Mouse (Mus musculus) neural tube, embryonic 13.5 days (tissue): ENCODE measurements around the gene Retreg1. TPM values are rescaled to one million over a fixed set of nuclear protein-coding genes. Genes with fewer than 3 reads are reported as not detected.

Source experiments
- ATAC-seq: fragments of 200-750 bp; cut with Nextera tagmentation; 2 replicates; pipeline ENCODE4 v1.8.0; 2017; ENCODE audit warnings: low read depth, mild to moderate bottlenecking, moderate TSS enrichment, moderate library complexity
- H3K27ac ChIP-seq: fragments of 300-500 bp; sonication (generic); replicated peaks from 2 replicates; pipeline ENCODE4 v1.5.1; 2015; ENCODE audit warnings: moderate library complexity, mild to moderate bottlenecking, inconsistent platforms
- H3K27me3 ChIP-seq: fragments of 300-500 bp; sonication (generic); 2 replicates; pipeline ENCODE4 v1.6.1; 2015; ENCODE audit warnings: mild to moderate bottlenecking, inconsistent platforms
- H3K36me3 ChIP-seq: fragments of 300-500 bp; sonication (generic); 2 replicates; pipeline ENCODE4 v1.6.1; 2015; ENCODE audit warnings: mild to moderate bottlenecking, inconsistent platforms
- H3K4me1 ChIP-seq: fragments of 300-500 bp; sonication (generic); replicated peaks from 2 replicates; pipeline ENCODE4 v1.6.1; 2015; ENCODE audit warnings: inconsistent platforms
- H3K4me2 ChIP-seq: fragments of 300-500 bp; sonication (generic); 2 replicates; pipeline ENCODE4 v1.6.1; 2015; ENCODE audit warnings: inconsistent platforms, mild to moderate bottlenecking, moderate library complexity
- H3K4me3 ChIP-seq: fragments of 300-500 bp; sonication (generic); 2 replicates; pipeline ENCODE4 v1.5.1; 2015; ENCODE audit warnings: mild to moderate bottlenecking, inconsistent platforms
- H3K9ac ChIP-seq: fragments of 300-500 bp; sonication (generic); 2 replicates; pipeline ENCODE4 v1.6.1; 2015; ENCODE audit warnings: moderate library complexity, mild to moderate bottlenecking, inconsistent platforms
- H3K9me3 ChIP-seq: fragments of 300-500 bp; sonication (generic); 2 replicates; pipeline ENCODE4 v1.6.1; 2016; ENCODE audit warnings: inconsistent platforms
- WGBS: fragments of 180-500 bp; shearing (Covaris S2); methylation state at CpG from one replicate; pipeline ENCODE4 v1.1.7; 2015; 5-methylcytosine and 5-hydroxymethylcytosine counted together
- polyA plus RNA-seq: library from polyadenylated mRNA; unstranded; fragments of >200 nt; fragmentation: Nextera tagmentation; extraction: Ambion mirVana; gene quantifications from 2 replicates; pipeline ENCODE4 v1.2.1, GENCODE M21; 2015

Gene Retreg1
- polyA plus RNA-seq, 1 experiment from 2014 or later = 11.3 TPM

- H3K36me3 ChIP-seq = no peaks in the 10 kb centered on the region
These were observed 26.1 kb downstream of the Retreg1 start for GRCm38 (mm10) chr15:25869129-25869528.

GRCm38 (mm10) chr15:25871470-25871869, 28.5 kb downstream of the Retreg1 start:
- WGBS = 95% methylated on average over 7 of the region's 7 CpGs
- no peak for ATAC-seq
- H3K4me3 ChIP-seq = no peak overlapping the region

More at GRCm38 (mm10) chr15:25869129-25869528, 26.1 kb downstream of the Retreg1 start:
- no peak for ATAC-seq
- no peaks in the 10 kb centered on the region for H3K9me3 ChIP-seq
- WGBS = 64% methylated on average over 5 of the region's 5 CpGs
- no peak overlapping the region for H3K27ac ChIP-seq
- no peaks in the 10 kb centered on the region for H3K4me1 ChIP-seq
- no peak overlapping the region for H3K9ac ChIP-seq
- H3K4me2 ChIP-seq = no peak overlapping the region
- no peaks in the 10 kb centered on the region for H3K27me3 ChIP-seq
- no peak overlapping the region for H3K4me3 ChIP-seq

GRCm38 (mm10) chr15:25872118-25872517, 29.1 kb downstream of the Retreg1 start:
- Histone ChIP-seq H3K27me3 (no peaks in the 10 kb centered on the region), H3K4me2 (no peak overlapping the region), H3K4me3 (no peak overlapping the region), H3K36me3 (no peaks in the 10 kb centered on the region), H3K4me1 (peaks cover 7% of the 10 kb centered on the region), H3K9ac (no peak overlapping the region), H3K9me3 (no peaks in the 10 kb centered on the region), H3K27ac (no peak overlapping the region)
- no peak for ATAC-seq
- 54% methylated on average over 9 of the region's 9 CpGs for WGBS

More at GRCm38 (mm10) chr15:25871470-25871869, 28.5 kb downstream of the Retreg1 start:
- no peak overlapping the region for H3K4me2 ChIP-seq
- H3K9me3 ChIP-seq = no peaks in the 10 kb centered on the region
- no peak overlapping the region for H3K9ac ChIP-seq
- no peaks in the 10 kb centered on the region for H3K27me3 ChIP-seq
- H3K4me1 ChIP-seq = peaks cover under 1% of the 10 kb centered on the region; the same call in 1 of the 2 replicates
- no peak overlapping the region for H3K27ac ChIP-seq
- no peaks in the 10 kb centered on the region for H3K36me3 ChIP-seq

- peaks cover 12% of the 10 kb centered on the region for H3K4me1 ChIP-seq
- H3K4me2 ChIP-seq = no peak overlapping the region
- no peaks in the 10 kb centered on the region for H3K27me3 ChIP-seq
- no peaks in the 10 kb centered on the region for H3K9me3 ChIP-seq
- H3K4me3 ChIP-seq = no peak overlapping the region
- ATAC-seq = no peak
- H3K27ac ChIP-seq = no peak overlapping the region
- WGBS = 91% methylated on average over 9 of the region's 9 CpGs
- no peaks in the 10 kb centered on the region for H3K36me3 ChIP-seq
- H3K9ac ChIP-seq = no peak overlapping the region
These were observed 29.7 kb downstream of the Retreg1 start for GRCm38 (mm10) chr15:25872657-25873056.

- Histone ChIP-seq H3K9me3 (no peaks in the 10 kb centered on the region), H3K4me1 (peaks cover 15% of the 10 kb centered on the region), H3K4me2 (no peak overlapping the region), H3K9ac (no peak overlapping the region), H3K27me3 (no peaks in the 10 kb centered on the region), H3K27ac (no peak overlapping the region), H3K4me3 (no peak overlapping the region), H3K36me3 (no peaks in the 10 kb centered on the region)
- 93% methylated on average over 1 of the region's 1 CpGs for WGBS
- ATAC-seq = no peak
These were observed 30.6 kb downstream of the Retreg1 start for GRCm38 (mm10) chr15:25873536-25873935.

GRCm38 (mm10) chr15:25876601-25877161, 33.7 kb downstream of the Retreg1 start:
- Histone ChIP-seq H3K9me3 (no peaks in the 10 kb centered on the region), H3K4me3 (no peak overlapping the region), H3K36me3 (no peaks in the 10 kb centered on the region), H3K27me3 (no peaks in the 10 kb centered on the region), H3K9ac (no peak overlapping the region), H3K4me1 (peaks cover 18% of the 10 kb centered on the region), H3K4me2 (no peak overlapping the region), H3K27ac (no peak overlapping the region)
- WGBS = 55% methylated on average over 15 of the region's 15 CpGs
- ATAC-seq = peak; percentile 34; the same call in 1 of the 2 replicates

- H3K36me3 ChIP-seq = no peaks in the 10 kb centered on the region
- H3K27me3 ChIP-seq = no peaks in the 10 kb centered on the region
- H3K4me1 ChIP-seq = peaks cover 19% of the 10 kb centered on the region
- ATAC-seq = no peak
- no peak overlapping the region for H3K4me3 ChIP-seq
- no peak overlapping the region for H3K9ac ChIP-seq
- no peaks in the 10 kb centered on the region for H3K9me3 ChIP-seq
- 0 out of 2 replicates have a peak overlapping the region, but pooled peaks have one; percentile 1 for H3K27ac ChIP-seq
- no peak overlapping the region for H3K4me2 ChIP-seq
- WGBS = 24% methylated on average over 7 of the region's 7 CpGs
These were observed 34.8 kb downstream of the Retreg1 start for GRCm38 (mm10) chr15:25877798-25878197.

GRCm38 (mm10) chr15:25879229-25879628, 36.2 kb downstream of the Retreg1 start:
- no peak overlapping the region for H3K4me3 ChIP-seq
- no peaks in the 10 kb centered on the region for H3K27me3 ChIP-seq
- H3K36me3 ChIP-seq = no peaks in the 10 kb centered on the region
- no peak overlapping the region for H3K27ac ChIP-seq
- H3K4me2 ChIP-seq = no peak overlapping the region
- H3K9ac ChIP-seq = no peak overlapping the region
- ATAC-seq = no peak
- 76% methylated on average over 6 of the region's 6 CpGs for WGBS
- no peaks in the 10 kb centered on the region for H3K9me3 ChIP-seq
- H3K4me1 ChIP-seq = peaks cover 19% of the 10 kb centered on the region

GRCm38 (mm10) chr15:25880192-25880591, 37.2 kb downstream of the Retreg1 start:
- Histone ChIP-seq H3K27me3 (no peaks in the 10 kb centered on the region), H3K4me2 (no peak overlapping the region), H3K36me3 (no peaks in the 10 kb centered on the region), H3K4me3 (no peak overlapping the region), H3K9me3 (no peaks in the 10 kb centered on the region), H3K4me1 (peaks cover 19% of the 10 kb centered on the region), H3K27ac (no peak overlapping the region), H3K9ac (no peak overlapping the region)
- no peak for ATAC-seq
- WGBS = 86% methylated on average over 5 of the region's 5 CpGs

- Histone ChIP-seq H3K9ac (no peak overlapping the region), H3K9me3 (no peaks in the 10 kb centered on the region), H3K4me2 (no peak overlapping the region), H3K4me3 (no peak overlapping the region), H3K27me3 (no peaks in the 10 kb centered on the region), H3K36me3 (no peaks in the 10 kb centered on the region), H3K27ac (no peak overlapping the region), H3K4me1 (peaks cover 14% of the 10 kb centered on the region)
- ATAC-seq = no peak
- 62% methylated on average over 4 of the region's 4 CpGs for WGBS
These were observed 39.0 kb downstream of the Retreg1 start for GRCm38 (mm10) chr15:25882002-25882401.

GRCm38 (mm10) chr15:25884416-25884958, 41.5 kb downstream of the Retreg1 start:
- H3K27ac ChIP-seq = no peak overlapping the region
- ATAC-seq = no peak
- no peak overlapping the region for H3K4me3 ChIP-seq
- H3K9me3 ChIP-seq = 0 out of 2 replicates have a peak, but pooled peaks cover 3% of the 10 kb centered on the region
- H3K4me2 ChIP-seq = no peak overlapping the region
- H3K4me1 ChIP-seq = 0 out of 2 replicates have a peak, but pooled peaks cover 4% of the 10 kb centered on the region
- H3K27me3 ChIP-seq = no peaks in the 10 kb centered on the region
- no peaks in the 10 kb centered on the region for H3K36me3 ChIP-seq
- 89% methylated on average over 14 of the region's 14 CpGs for WGBS
- no peak overlapping the region for H3K9ac ChIP-seq

GRCm38 (mm10) chr15:25886581-25887011, 43.6 kb downstream of the Retreg1 start:
- Histone ChIP-seq H3K27me3 (no peaks in the 10 kb centered on the region), H3K4me1 (0 out of 2 replicates have a peak, but pooled peaks cover 2% of the 10 kb centered on the region), H3K9ac (no peak overlapping the region), H3K36me3 (no peaks in the 10 kb centered on the region), H3K9me3 (0 out of 2 replicates have a peak, but pooled peaks cover 3% of the 10 kb centered on the region), H3K4me3 (no peak overlapping the region), H3K27ac (no peak overlapping the region), H3K4me2 (no peak overlapping the region)
- ATAC-seq = no peak
- WGBS = 76% methylated on average over 6 of the region's 6 CpGs
